Mouse (Mus musculus) testis, adult 2 months (tissue): ENCODE results near the gene H1f0. TPM values are rescaled to one million over a fixed set of nuclear protein-coding genes. Genes with fewer than 3 reads are reported as not detected.

Experiments
- H3K27ac ChIP-seq: fragments of 200-500 bp; 2 replicates; pipeline ENCODE4 v1.5.1; 2012; ENCODE audit warnings: low read depth, low read length; ENCODE audit not compliant: control insufficient read depth, insufficient read depth
- H3K27me3 ChIP-seq: fragments of 200-500 bp; 2 replicates; pipeline ENCODE4 v1.6.1; 2012; ENCODE audit warnings: mild to moderate bottlenecking, low read length, moderate library complexity; ENCODE audit not compliant: control insufficient read depth, insufficient read depth
- H3K36me3 ChIP-seq: fragments of 200-500 bp; 2 replicates; pipeline ENCODE4 v1.6.1; 2012; ENCODE audit warnings: mild to moderate bottlenecking, low read length; ENCODE audit not compliant: control insufficient read depth, insufficient read depth
- H3K4me1 ChIP-seq: fragments of 200-500 bp; 2 replicates; pipeline ENCODE4 v1.6.1; 2012; ENCODE audit warnings: low read length; ENCODE audit not compliant: control insufficient read depth, insufficient read depth
- H3K4me3 ChIP-seq: fragments of 200-500 bp; 2 replicates; pipeline ENCODE4 v1.5.1; 2012; ENCODE audit warnings: low read depth, mild to moderate bottlenecking, low read length, moderate library complexity, mixed read lengths; ENCODE audit not compliant: control insufficient read depth
- CTCF ChIP-seq: fragments of 200-500 bp; IDR thresholded peaks from 2 replicates; pipeline ENCODE4 v1.5.1; 2012; ENCODE audit warnings: low read depth, mild to moderate bottlenecking, inconsistent platforms, low read length, moderate library complexity; ENCODE audit not compliant: control insufficient read depth, insufficient read depth, insufficient replicate concordance
- POLR2A ChIP-seq: fragments of 200-500 bp; IDR thresholded peaks from 2 replicates; pipeline ENCODE4 v1.6.1; 2012; ENCODE audit warnings: low read depth, mild to moderate bottlenecking, inconsistent platforms, low read length, moderate library complexity; ENCODE audit not compliant: control insufficient read depth
- polyA plus RNA-seq: library from polyadenylated mRNA; depleted of rRNA; stranded (reverse); fragments of >200 nt; gene quantifications from 2 replicates; pipeline ENCODE4 v1.2.3, GENCODE M21; 2012; rRNA removed

The H1f0 gene
- polyA plus RNA-seq = 9.7 and 11.5 TPM in 2 replicates

DNA sequence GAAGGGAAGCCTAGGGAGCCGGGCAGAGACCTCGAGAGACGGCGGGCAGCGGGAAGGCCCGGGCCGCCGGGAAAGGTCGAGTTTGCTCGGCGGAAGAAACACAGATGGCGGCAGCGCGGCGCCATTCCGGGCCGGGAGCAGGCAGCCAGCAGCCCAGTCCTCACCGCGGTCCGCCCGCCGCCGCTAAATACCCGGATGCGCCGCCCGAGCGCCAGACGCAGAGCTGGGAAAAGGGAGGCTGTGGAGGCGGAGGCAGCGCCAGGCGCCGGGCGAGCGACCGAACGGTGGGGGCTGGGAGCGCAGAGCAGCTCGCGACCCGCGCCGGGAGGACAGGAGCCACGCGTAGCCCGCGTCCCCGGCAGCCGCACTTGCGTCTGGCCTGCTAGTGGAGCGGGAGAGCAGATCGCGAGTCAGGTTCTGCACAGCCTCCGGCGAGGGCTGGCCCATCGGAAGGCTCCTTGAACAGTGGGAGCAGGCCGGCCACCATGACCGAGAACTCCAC lies at the start of gene H1f0:
H1f0 (plus strand) TSS at position 214 of the 502 bp plus-strand sequence.
- Histone ChIP-seq H3K36me3 (no peaks in the 10 kb centered on the region), H3K4me1 (peaks cover 41% of the 10 kb centered on the region), H3K27ac (peak within 1 kb of the TSS; percentile 84), H3K4me3 (peak within 1 kb of the TSS; percentile 84), H3K27me3 (no peaks in the 10 kb centered on the region)
- 0 out of 2 replicates have a peak, but pooled peaks have one; percentile 6 for TF ChIP-seq CTCF
- TF ChIP-seq POLR2A = peak; percentile 90

DNA sequence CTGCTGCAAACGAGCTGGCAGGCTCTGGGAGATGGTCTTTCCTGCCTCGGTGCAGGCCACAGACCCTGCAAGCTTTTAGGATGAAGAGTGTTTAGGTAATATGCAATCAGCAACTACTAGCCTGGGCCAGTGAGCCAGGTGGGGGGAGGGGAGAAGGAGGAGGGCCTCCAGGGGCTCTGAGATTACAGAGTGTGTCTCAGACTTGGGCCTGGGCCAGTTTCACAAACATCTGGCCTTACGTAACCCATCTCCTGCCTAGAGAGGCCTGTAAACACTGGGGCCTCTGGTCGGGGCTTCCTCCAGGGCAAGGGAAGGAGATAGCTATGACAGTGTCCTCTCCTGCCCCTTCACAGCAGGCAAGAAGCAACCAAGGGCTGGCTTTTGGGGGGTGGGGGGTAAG lies 49.4 kb upstream of the H1f0 start:
- Histone ChIP-seq H3K4me1 (peaks cover 15% of the 10 kb centered on the region), H3K36me3 (no peaks in the 10 kb centered on the region), H3K4me3 (no peak overlapping the region), H3K27ac (no peak overlapping the region), H3K27me3 (no peaks in the 10 kb centered on the region)
- TF ChIP-seq CTCF = no peak
- no peak for TF ChIP-seq POLR2A

DNA sequence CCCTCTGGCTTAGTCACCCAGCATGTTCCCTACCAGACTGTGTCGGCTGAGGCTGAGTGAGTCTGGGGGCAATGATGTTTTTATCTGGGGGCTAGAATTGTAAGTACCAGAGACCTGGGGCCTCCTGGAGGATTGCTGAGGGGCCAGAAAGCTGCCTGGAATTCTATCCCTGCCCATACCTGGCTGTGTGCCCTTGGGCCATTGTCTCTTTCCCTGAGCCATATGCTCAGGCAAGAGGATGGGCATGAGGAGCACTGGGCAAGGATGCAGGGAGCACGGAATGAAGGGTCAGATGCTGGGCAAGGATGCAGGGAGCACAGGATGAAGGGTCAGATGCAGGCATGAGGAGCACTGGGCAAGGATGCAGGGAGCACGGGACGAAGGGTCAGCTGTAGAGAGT lies 48.2 kb upstream of the H1f0 start:
- TF ChIP-seq CTCF (no peak), POLR2A (no peak)
- no peak overlapping the region for H3K27ac ChIP-seq
- no peaks in the 10 kb centered on the region for H3K36me3 ChIP-seq
- peaks cover 18% of the 10 kb centered on the region for H3K4me1 ChIP-seq
- no peak overlapping the region for H3K4me3 ChIP-seq
- no peaks in the 10 kb centered on the region for H3K27me3 ChIP-seq

DNA sequence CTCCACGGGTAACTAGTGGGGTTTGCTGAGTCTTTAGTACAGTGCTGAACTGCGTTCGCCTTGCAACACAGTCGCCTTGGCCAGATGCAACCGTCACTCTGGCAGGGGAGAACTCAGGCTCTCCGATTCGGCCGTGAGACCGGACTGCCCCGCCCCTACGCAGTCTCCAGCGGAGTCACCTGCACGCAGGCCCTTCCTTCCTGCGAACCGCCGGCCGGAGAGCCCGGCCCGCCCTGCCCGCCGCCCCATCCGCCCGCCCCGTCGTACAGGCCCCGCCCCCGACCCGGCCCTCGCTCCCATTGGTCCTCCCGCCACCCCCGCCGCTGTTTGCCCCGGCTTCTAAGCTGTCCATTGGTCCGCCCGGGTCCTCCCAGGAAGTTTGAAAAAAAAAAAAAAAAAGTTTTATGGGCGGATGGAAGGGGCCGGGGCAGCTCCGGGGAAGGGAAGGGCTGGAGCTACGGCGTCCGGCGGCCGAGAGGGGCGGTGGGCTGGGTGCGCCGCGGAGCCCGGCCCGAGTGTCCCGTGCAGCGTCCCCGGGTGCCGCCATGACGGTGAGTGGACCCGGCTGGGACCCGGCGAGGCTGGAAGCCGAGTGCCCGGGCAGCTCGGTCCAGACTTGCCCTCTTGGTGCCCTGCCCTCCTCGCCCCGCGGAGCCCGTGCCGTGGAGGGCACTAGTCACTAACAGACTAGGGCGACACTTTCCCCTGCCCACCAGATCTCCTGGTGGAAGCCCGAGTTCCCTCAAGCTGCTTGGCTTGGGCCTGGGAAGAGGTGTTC lies 45.4 kb upstream of the H1f0 start:
- Histone ChIP-seq H3K27ac (peak overlapping the region; percentile 86), H3K4me1 (peaks cover 18% of the 10 kb centered on the region), H3K27me3 (no peaks in the 10 kb centered on the region), H3K4me3 (peak overlapping the region; percentile 84), H3K36me3 (no peaks in the 10 kb centered on the region)
- TF ChIP-seq CTCF (no peak), POLR2A (peak; percentile 48)

DNA sequence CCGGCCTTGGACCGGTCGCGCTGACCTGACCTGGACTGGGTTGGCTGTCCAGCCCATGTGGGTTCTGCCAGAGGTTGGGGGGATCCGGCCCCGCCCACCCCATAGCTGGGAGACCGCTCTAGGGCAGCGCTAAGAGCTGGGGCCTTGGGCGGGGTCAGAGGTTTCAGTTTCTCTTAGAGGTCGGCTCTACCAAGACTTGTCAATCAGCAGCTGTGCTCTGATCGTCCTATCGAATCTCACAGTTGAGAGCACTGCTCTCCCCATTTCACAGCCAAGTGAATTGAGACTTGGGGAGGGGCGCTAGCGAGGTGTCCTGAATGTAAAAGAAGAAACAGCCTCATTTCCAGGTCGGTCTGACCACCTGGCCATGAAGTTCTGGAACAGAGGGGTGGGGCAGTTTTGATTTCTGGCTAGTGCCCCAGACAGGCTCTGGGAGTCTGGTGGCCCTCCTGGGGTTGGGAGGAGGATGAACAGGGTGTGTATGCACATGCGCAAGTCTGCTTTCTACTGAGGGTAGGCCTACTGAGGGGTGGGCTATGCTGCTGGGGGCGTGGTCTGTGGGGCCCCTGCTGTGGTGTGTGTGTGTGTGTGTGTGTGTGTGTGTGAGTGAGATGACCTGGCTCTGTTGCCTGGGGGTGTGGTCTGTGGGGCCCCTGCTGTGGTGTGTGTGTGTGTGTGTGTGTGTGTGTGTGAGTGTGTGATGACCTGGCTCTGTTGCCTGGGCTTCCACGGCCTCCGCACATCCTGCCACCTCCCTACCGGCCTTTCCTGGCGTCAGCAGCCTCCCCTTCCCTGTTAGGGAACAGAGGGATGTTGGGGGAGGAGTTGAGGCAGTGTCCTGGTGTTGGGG lies 44.6 kb upstream of the H1f0 start:
- TF ChIP-seq CTCF = no peak
- no peak for TF ChIP-seq POLR2A
- H3K4me1 ChIP-seq = peaks cover 18% of the 10 kb centered on the region
- peak overlapping the region; percentile 80 for H3K27ac ChIP-seq
- H3K27me3 ChIP-seq = no peaks in the 10 kb centered on the region
- no peaks in the 10 kb centered on the region for H3K36me3 ChIP-seq
- peak overlapping the region; percentile 84 for H3K4me3 ChIP-seq

DNA sequence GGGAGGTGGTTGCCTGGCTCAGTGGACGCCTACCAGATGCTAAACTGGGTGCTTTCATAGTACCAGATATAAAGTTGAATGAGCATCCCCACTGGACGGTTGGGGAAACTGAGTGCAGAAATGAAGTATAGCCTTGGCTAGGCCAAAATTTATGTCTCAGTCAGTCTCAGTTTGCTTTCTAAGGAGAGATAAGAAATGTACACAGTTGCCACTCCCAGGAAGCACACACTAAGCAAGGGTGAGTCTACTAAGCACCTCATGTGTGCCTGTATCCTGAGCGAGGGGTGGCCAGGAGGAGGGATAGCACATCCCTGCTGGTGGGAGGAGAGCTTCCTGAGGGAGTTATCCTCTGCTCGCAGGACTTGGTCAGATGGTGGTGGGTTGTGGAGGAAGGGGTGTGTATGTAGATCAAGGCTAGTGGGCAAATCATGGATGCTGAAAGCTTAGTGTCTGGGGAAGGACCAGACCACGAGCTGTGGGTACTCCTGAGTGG lies 43.9 kb upstream of the H1f0 start:
- H3K27me3 ChIP-seq = no peaks in the 10 kb centered on the region
- no peaks in the 10 kb centered on the region for H3K36me3 ChIP-seq
- H3K4me3 ChIP-seq = no peak overlapping the region
- H3K27ac ChIP-seq = no peak overlapping the region
- H3K4me1 ChIP-seq = peaks cover 18% of the 10 kb centered on the region
- no peak for TF ChIP-seq CTCF
- no peak for TF ChIP-seq POLR2A

DNA sequence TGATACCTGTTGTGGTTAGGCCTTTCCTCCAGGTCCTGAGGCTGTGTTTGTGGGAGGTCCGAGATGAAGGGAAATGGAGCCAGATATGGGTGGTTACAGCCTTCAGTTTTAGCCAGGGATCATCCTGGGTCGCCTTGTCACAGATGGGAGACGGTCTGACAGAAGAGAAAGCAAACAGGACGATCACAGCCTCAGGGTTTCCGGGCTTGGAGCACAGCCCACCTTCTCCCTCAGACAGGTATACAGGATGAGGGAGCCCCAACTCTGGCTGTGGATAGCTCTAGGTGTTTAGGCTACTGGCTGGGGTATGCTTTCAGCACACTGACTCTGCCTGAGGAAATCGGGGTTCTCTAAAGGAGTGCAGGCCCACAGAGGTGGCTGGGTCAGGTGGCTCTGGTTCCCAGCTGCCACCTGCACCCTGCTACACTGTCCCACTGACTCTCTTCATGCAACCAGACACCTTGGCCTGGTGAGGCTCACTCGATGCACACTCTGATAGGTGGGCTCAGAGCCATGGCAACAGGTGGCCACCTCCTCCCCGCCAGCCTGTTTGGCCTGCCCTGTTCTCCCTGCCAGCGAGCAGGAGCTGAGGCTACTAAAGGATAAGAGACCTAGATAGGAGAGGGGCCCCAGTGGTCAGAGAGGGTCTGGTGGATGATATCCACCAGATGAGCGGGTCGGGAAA lies 41.6 kb upstream of the H1f0 start:
- TF ChIP-seq POLR2A = no peak
- TF ChIP-seq CTCF = no peak
- Histone ChIP-seq H3K36me3 (no peaks in the 10 kb centered on the region), H3K27me3 (no peaks in the 10 kb centered on the region), H3K27ac (no peak overlapping the region), H3K4me1 (peaks cover 18% of the 10 kb centered on the region), H3K4me3 (no peak overlapping the region)
